Mouse (Mus musculus) embryonic facial prominence, embryonic 11.5 days (tissue): ENCODE results near the gene Foxc2. TPM values are rescaled to one million over a fixed set of nuclear protein-coding genes. Genes with fewer than 3 reads are reported as not detected.

Experiments
- ATAC-seq: fragments of 200-750 bp; cut with Nextera tagmentation; replicated peaks from 2 replicates; pipeline ENCODE4 v1.8.0; 2017; ENCODE audit warnings: low read depth; ENCODE audit not compliant: insufficient number of reproducible peaks, low FRiP score, low TSS enrichment
- DNase-seq: peaks from one replicate; pipeline ENCODE4 v3.0.0-alpha.2; 2015; ENCODE audit warnings: low spot score
- H3K27ac ChIP-seq: fragments of 300-500 bp; sonication (generic); replicated peaks from 2 replicates; pipeline ENCODE4 v1.5.1; 2014; ENCODE audit warnings: mild to moderate bottlenecking, low read depth, low read length, control low read depth
- H3K27me3 ChIP-seq: fragments of 300-500 bp; sonication (generic); 2 replicates; pipeline ENCODE4 v1.6.1; 2014; ENCODE audit warnings: mild to moderate bottlenecking, low read length, moderate library complexity, mixed read lengths; ENCODE audit not compliant: control insufficient read depth, insufficient read depth
- H3K36me3 ChIP-seq: fragments of 300-500 bp; sonication (generic); replicated peaks from 2 replicates; pipeline ENCODE4 v1.6.1; 2014; ENCODE audit warnings: low read depth, mild to moderate bottlenecking, low read length, moderate library complexity, mixed read lengths; ENCODE audit not compliant: control insufficient read depth, insufficient read depth
- H3K4me1 ChIP-seq: fragments of 300-500 bp; sonication (generic); 2 replicates; pipeline ENCODE4 v1.6.1; 2014; ENCODE audit warnings: low read length, mixed read lengths; ENCODE audit not compliant: control insufficient read depth, insufficient read depth
- H3K4me2 ChIP-seq: fragments of 300-500 bp; sonication (generic); 2 replicates; pipeline ENCODE4 v1.6.1; 2014; ENCODE audit warnings: low read depth, mild to moderate bottlenecking, control low read depth, low read length, moderate library complexity
- H3K4me3 ChIP-seq: fragments of 300-500 bp; sonication (generic); 2 replicates; pipeline ENCODE4 v1.5.1; 2014; ENCODE audit warnings: low read depth, low read length, control low read depth
- H3K9ac ChIP-seq: fragments of 300-500 bp; sonication (generic); replicated peaks from 2 replicates; pipeline ENCODE4 v1.6.1; 2014; ENCODE audit warnings: mild to moderate bottlenecking, control low read depth, low read length
- H3K9me3 ChIP-seq: fragments of 300-500 bp; sonication (generic); replicated peaks from 2 replicates; pipeline ENCODE4 v1.6.1; 2016; ENCODE audit warnings: mild to moderate bottlenecking, low read length, inconsistent platforms, mixed read lengths; ENCODE audit not compliant: control insufficient read depth
- WGBS: fragments of 180-500 bp; shearing (Covaris S2); extraction: QIAGEN DNeasy Blood & Tissue Kit; methylation state at CpG from one replicate; pipeline ENCODE4 v1.1.7; 2014; 5-methylcytosine and 5-hydroxymethylcytosine counted together
- polyA plus RNA-seq: library from polyadenylated mRNA; unstranded; fragments of >200 nt; fragmentation: Nextera tagmentation; extraction: Ambion mirVana; gene quantifications from 2 replicates; pipeline ENCODE4 v1.2.1, GENCODE M21; 2014

The Foxc2 gene
- polyA plus RNA-seq, 1 experiment from 2014 or later, result 15.1 TPM

DNA sequence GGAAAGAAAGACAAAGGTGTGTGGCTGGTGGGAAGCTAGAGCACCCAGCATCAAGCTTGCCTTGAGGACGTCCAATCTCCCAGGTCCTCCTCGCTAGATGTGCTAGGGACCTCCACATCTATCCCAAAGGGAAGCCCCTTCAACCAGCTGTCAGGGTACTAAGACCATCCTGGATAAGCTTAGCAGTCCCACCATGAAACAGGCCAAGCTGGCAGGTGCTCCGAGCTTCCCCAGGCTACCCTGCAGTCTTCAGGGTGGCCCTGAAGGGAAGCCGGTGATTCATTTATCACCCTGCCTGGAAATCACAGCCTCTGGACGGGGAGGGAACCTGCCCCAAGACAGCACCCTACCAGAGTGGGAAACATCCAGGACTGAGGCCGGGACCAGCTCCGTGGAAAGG lies 39.4 kb upstream of the Foxc2 start:
- H3K36me3 ChIP-seq, result no peaks in the 10 kb centered on the region
- 9% methylated on average over 7 of the region's 7 CpGs for WGBS
- H3K27ac ChIP-seq, result no peak overlapping the region
- no peak overlapping the region for H3K4me2 ChIP-seq
- DNase-seq (no peak), ATAC-seq (no peak)
- peaks cover 9% of the 10 kb centered on the region; the same call in 1 of the 2 replicates for H3K4me1 ChIP-seq
- no peak overlapping the region for H3K4me3 ChIP-seq
- no peak overlapping the region for H3K9ac ChIP-seq
- H3K27me3 ChIP-seq, result peaks cover 87% of the 10 kb centered on the region
- no peaks in the 10 kb centered on the region for H3K9me3 ChIP-seq

DNA sequence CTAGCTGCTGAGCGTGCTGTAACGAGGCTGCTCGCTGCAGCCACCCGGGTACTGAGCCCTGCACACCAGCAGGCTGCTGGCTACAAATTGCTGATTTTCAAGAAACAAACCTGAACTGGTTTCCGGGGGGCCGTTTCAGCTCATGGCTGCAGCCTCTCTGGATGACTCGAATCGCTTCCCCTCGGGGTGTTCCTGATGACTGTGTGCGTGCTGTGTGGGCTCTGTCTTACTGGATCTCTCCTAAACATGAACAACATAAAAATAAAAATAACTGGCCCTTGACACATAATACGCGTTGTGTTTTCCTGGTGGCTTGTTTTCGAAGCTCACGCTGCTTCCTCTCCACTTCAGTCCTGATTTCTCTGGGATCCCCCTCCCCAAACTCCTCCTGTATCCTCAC lies 37.2 kb upstream of the Foxc2 start:
- ATAC-seq (no peak), DNase-seq (no peak)
- Histone ChIP-seq H3K9me3 (no peaks in the 10 kb centered on the region), H3K4me1 (peaks cover 9% of the 10 kb centered on the region), H3K27me3 (peaks cover 90% of the 10 kb centered on the region), H3K27ac (no peak overlapping the region), H3K36me3 (no peaks in the 10 kb centered on the region), H3K4me2 (no peak overlapping the region), H3K4me3 (no peak overlapping the region), H3K9ac (no peak overlapping the region)
- 4% methylated on average over 14 of the region's 14 CpGs for WGBS

DNA sequence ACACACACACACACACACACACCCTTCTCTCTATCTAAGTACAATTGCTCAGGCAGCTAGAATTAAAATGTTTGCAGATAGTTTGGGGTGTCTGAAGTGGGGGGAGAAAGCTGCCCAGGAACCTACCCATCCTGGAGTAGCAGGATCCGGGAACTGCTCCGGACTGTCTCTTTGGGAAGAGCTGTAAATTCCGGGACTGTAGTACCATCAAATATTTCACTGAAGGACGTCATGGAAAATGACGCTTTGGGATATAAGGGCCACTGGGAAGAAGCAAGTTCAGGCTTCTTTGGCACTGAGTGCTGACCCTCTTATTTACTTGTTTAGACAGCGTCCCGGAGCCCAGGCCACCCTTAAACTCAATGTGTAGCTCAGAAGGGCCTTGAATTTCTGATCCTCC lies 36.8 kb upstream of the Foxc2 start:
- Histone ChIP-seq H3K4me3 (no peak overlapping the region), H3K9ac (no peak overlapping the region), H3K4me2 (no peak overlapping the region), H3K36me3 (no peaks in the 10 kb centered on the region), H3K4me1 (peaks cover 9% of the 10 kb centered on the region), H3K27ac (no peak overlapping the region), H3K9me3 (no peaks in the 10 kb centered on the region), H3K27me3 (peaks cover 89% of the 10 kb centered on the region)
- ATAC-seq (no peak), DNase-seq (no peak)
- WGBS, result 3% methylated on average over 7 of the region's 7 CpGs

DNA sequence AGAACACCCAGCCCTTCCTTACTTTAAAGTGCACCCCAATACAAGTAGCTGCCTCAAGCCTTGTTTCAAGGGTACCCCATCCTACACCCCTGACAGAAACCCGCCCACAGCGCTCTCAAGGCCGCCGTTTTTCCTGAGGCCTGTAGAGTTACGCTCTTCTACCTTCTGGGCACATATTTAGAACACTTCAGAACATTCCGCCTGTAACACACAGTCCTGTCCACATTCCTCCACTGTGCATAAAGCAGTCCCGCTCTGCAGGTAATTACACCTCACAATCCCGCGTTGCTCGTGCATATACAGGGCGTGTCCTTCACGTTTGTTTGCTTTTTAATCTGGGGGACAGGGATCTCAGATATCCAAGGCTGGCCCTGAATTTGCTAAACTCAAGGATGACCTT lies 36.0 kb upstream of the Foxc2 start:
- peak overlapping the region; percentile 5 for H3K4me2 ChIP-seq
- H3K27ac ChIP-seq, result no peak overlapping the region
- no peaks in the 10 kb centered on the region for H3K36me3 ChIP-seq
- H3K27me3 ChIP-seq, result peaks cover 88% of the 10 kb centered on the region
- ATAC-seq (no peak), DNase-seq (peak; percentile 21)
- H3K9ac ChIP-seq, result no peak overlapping the region; the same call in 1 of the 2 replicates
- 3% methylated on average over 12 of the region's 12 CpGs for WGBS
- H3K9me3 ChIP-seq, result no peaks in the 10 kb centered on the region
- peaks cover 9% of the 10 kb centered on the region for H3K4me1 ChIP-seq
- no peak overlapping the region for H3K4me3 ChIP-seq

DNA sequence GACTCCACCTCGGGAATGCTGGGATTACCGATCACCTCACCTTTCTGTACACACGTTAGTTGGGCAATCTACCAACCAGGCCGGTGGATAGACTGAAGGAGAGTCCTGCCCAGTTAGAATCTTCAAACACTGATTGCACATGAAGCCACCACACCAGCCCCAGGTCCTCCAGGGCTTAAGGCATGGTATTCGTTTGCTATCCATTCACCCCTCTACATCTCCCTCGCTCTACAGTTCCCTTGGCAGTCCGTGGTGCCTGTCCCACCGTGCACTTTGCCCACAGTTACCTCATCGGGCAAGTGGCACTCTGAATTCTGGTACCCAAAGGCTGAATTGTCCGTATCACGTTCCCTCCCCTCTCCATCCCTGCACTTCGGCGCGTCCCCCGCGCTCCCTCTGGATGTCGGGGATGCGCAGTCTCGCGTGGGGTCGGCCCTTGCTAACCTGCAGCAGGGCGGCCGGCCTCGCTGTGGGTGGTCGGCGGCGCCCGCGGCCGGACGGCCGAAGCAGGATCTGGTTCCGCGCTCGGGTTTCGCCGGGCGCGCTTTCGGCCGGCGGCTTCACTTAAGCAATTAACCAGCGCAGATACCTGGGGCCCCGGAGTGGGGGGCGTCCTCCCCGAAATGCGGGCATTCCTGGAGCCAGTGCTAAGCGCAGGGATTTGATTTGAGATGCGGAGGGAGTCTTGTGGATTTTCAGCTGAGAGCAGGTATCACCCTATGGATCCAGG lies 35.4 kb upstream of the Foxc2 start:
- Histone ChIP-seq H3K27me3 (peaks cover 91% of the 10 kb centered on the region), H3K27ac (no peak overlapping the region), H3K4me2 (peak overlapping the region; percentile 42)

DNA sequence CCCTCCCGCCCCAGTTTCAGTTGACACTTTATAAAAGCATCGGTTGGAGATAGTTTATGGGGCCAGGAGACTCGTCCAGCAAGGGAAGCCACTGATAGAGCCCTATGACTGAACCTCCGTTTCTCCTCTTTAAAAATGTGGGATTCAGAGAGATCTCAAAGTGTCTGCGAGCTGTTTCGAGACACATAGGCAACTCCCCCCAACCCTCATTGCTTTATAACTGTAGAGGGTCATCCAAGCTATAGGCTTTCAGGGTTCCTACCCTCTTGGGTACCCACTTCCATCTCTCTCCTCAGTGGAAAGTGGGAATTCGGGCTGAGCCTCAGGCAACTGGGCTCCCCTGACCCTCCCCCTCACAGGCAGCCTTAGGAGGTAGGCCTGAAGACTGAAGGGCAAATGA lies 34.6 kb upstream of the Foxc2 start:
- peaks cover 9% of the 10 kb centered on the region for H3K4me1 ChIP-seq
- WGBS, result 3% methylated on average over 7 of the region's 7 CpGs
- no peaks in the 10 kb centered on the region for H3K36me3 ChIP-seq
- no peaks in the 10 kb centered on the region for H3K9me3 ChIP-seq
- peak overlapping the region; percentile 7; the same call in 1 of the 2 replicates for H3K4me3 ChIP-seq
- ATAC-seq (no peak), DNase-seq (no peak)
- H3K27ac ChIP-seq, result no peak overlapping the region
- H3K27me3 ChIP-seq, result peaks cover 92% of the 10 kb centered on the region
- H3K9ac ChIP-seq, result peak overlapping the region; percentile 14; the same call in 1 of the 2 replicates
- H3K4me2 ChIP-seq, result peak overlapping the region; percentile 11; the same call in 1 of the 2 replicates

More for the DNA sequence above, 35.4 kb upstream of the Foxc2 start:
- Histone ChIP-seq H3K36me3 (no peaks in the 10 kb centered on the region), H3K9ac (peak overlapping the region; percentile 37), H3K9me3 (no peaks in the 10 kb centered on the region), H3K4me3 (peak overlapping the region; percentile 25), H3K4me1 (peaks cover 9% of the 10 kb centered on the region)
- under 1% methylated on average over 49 of the region's 49 CpGs for WGBS
- DNase-seq (peak; percentile 52), ATAC-seq (no peak)

DNA sequence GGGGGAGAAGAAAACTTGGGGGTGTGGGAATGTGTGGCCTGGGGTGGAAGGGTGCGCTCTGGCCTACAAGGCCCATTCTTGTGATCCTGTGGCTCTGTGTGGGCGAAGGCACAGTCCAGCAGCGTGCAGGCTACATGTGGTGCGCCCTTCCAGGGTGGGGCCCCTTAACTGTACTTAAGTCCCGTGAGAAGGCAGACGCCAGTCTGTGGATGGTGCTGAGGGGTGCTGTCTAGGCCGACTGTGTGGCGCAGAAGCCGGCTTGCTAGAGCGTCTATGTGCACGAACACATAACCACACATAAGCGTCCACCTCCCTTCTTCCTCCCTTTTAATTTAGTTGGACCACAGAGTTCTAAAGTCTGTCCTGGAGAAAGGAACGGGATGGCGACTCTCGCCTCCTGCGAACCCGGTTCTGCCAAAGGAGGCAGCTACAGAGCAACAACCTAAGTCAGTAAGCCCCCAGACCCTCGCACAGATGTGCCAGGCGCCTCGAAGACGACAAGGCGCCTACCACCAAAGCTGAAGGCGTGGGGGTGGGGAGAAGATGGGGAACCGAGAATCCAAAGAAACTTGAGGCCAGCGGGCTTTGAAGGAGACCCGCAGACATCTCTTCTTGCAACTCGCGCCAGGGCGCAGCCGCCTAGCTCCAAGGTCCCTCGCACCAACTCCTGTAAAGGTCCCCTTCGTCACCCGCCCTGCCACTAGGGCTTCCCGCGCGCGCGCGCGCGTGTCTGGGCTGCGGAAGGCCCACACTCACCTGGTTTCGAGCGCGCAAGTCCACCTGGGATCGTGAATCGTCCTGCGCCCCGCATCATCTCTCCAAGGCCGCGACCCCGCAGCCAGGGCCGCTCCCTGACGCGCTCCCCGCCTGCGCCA lies 33.5 kb upstream of the Foxc2 start:
- H3K36me3 ChIP-seq, result no peaks in the 10 kb centered on the region
- peaks cover 9% of the 10 kb centered on the region for H3K4me1 ChIP-seq
- DNase-seq (peak; percentile 54), ATAC-seq (no peak)
- WGBS, result 1% methylated on average over 57 of the region's 57 CpGs
- no peaks in the 10 kb centered on the region for H3K9me3 ChIP-seq
- peak overlapping the region; percentile 65 for H3K9ac ChIP-seq
- peak overlapping the region; percentile 97 for H3K4me2 ChIP-seq
- peaks cover 90% of the 10 kb centered on the region for H3K27me3 ChIP-seq
- peak overlapping the region; percentile 58 for H3K4me3 ChIP-seq
- H3K27ac ChIP-seq, result peak overlapping the region; percentile 66; the same call in 1 of the 2 replicates
